Mouse (Mus musculus): ENCODE data around the gene Hdac9. TPM values are rescaled to one million over a fixed set of nuclear protein-coding genes. Genes with fewer than 3 reads are reported as not detected.

Hdac9 gene
- total and polyA plus RNA-seq, 3 experiments, result 0.03 to 0.19 TPM; not detected in 1

DNA sequence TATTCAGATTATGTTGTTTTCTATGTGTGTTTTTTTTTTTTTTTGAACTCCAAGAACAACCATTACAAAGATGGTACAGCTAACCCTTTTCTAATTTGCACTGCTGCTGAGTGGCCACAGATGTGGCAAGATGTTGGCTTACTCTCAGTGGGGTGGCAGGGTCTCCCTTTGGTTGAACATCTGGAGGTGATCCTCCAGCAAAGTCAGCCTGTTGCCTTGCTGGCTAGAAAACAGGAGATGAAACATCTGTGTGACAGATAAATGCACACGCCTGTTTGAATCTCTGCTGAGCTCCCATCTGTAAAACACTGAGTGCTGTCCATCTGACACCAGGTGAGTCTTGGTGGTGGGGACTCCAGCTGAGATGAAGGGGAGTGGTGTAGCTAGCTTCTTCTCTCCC lies 537.2 kb downstream of the Hdac9 start:
- no peaks in the 10 kb centered on the region for H3K4me1 ChIP-seq (ENCODE audit: control insufficient read depth in 1 of 2, insufficient read depth in 2 of 2, low read length in 2 of 2)
- H3K79me2 ChIP-seq (ENCODE audit: control insufficient read depth, insufficient read depth, low read length, poor library complexity), result no peaks in the 10 kb centered on the region
- H3K9ac ChIP-seq (ENCODE audit: control insufficient read depth, low read depth, low read length, poor library complexity, severe bottlenecking), result no peak overlapping the region
- H3K4me3 ChIP-seq (ENCODE audit: control insufficient read depth in 1 of 2, insufficient read depth in 1 of 2, low read depth in 2 of 2, low read length in 2 of 2), result no peak overlapping the region
- no peak overlapping the region for H3K27ac ChIP-seq (ENCODE audit: control insufficient read depth, low read depth, low read length)
- H3K9me3 ChIP-seq (replicated peaks; ENCODE audit: insufficient read depth, low read length), result no peaks in the 10 kb centered on the region
- no peak for DNase-seq (ENCODE audit: low read depth, low spot score)
- no peak for TF ChIP-seq NELFE (IDR thresholded peaks at IDR 0.05; ENCODE audit: low read depth, low read length)
- no peak for TF ChIP-seq ZNF384 (IDR thresholded peaks at IDR 0.05; ENCODE audit: low read depth, low read length)
- TF ChIP-seq USF2 (IDR thresholded peaks at IDR 0.05; ENCODE audit: borderline replicate concordance in 1 of 2, insufficient read depth in 1 of 2, low read depth in 1 of 2, low read length in 2 of 2), result no peak
- TF ChIP-seq POLR2A (IDR thresholded peaks at IDR 0.05; ENCODE audit: control insufficient read depth in 1 of 2, insufficient read depth in 1 of 2, low read depth in 1 of 2, low read length in 2 of 2, poor library complexity in 1 of 2), result no peak
- TF ChIP-seq MAFK (IDR thresholded peaks at IDR 0.05; ENCODE audit: borderline replicate concordance, low read depth, low read length), result no peak
- TF ChIP-seq E2F4 (IDR thresholded peaks at IDR 0.05; ENCODE audit: borderline replicate concordance, low read depth, low read length), result no peak
- TF ChIP-seq ELF1 (IDR thresholded peaks at IDR 0.05; ENCODE audit: low read depth, low read length), result no peak
- TF ChIP-seq ETS1 (IDR thresholded peaks at IDR 0.05; ENCODE audit: low read depth, low read length), result no peak
- TF ChIP-seq BHLHE40 (IDR thresholded peaks at IDR 0.05; ENCODE audit: borderline replicate concordance, low read depth, low read length), result no peak
- TF ChIP-seq GATA1 (IDR thresholded peaks at IDR 0.05; ENCODE audit: low read depth, low read length), result no peak
- TF ChIP-seq POLR2AphosphoS5 (IDR thresholded peaks at IDR 0.05; ENCODE audit: borderline replicate concordance, low read depth, low read length), result no peak
- no peak for TF ChIP-seq HCFC1 (IDR thresholded peaks at IDR 0.05; ENCODE audit: low read depth, low read length)
- no peak for TF ChIP-seq ZMIZ1 (IDR thresholded peaks at IDR 0.05; ENCODE audit: low read depth, low read length)
- TF ChIP-seq TAL1 (IDR thresholded peaks at IDR 0.05; ENCODE audit: low read length), result no peak
- no peak for TF ChIP-seq ZC3H11A (IDR thresholded peaks at IDR 0.05; ENCODE audit: low read depth, low read length)
- TF ChIP-seq USF1 (IDR thresholded peaks at IDR 0.05; ENCODE audit: low read depth, low read length), result no peak
- TF ChIP-seq CTCF (IDR thresholded peaks at IDR 0.05 in 2 of 3, conservative IDR thresholded peaks at IDR 0.05 in 1 of 3; ENCODE audit: control insufficient read depth in 1 of 3, insufficient read depth in 1 of 3, low read depth in 2 of 3, low read length in 3 of 3, poor library complexity in 1 of 3, severe bottlenecking in 1 of 3), result no peak
- no peak for TF ChIP-seq JUND (IDR thresholded peaks at IDR 0.05; ENCODE audit: low read depth, low read length)
- no peaks in the 10 kb centered on the region for H3K27me3 ChIP-seq (ENCODE audit: control insufficient read depth in 1 of 2, insufficient read depth in 2 of 2, low read length in 2 of 2)
- no peaks in the 10 kb centered on the region for H3K36me3 ChIP-seq (ENCODE audit: control insufficient read depth in 1 of 2, insufficient read depth in 2 of 2, low read length in 2 of 2)

DNA sequence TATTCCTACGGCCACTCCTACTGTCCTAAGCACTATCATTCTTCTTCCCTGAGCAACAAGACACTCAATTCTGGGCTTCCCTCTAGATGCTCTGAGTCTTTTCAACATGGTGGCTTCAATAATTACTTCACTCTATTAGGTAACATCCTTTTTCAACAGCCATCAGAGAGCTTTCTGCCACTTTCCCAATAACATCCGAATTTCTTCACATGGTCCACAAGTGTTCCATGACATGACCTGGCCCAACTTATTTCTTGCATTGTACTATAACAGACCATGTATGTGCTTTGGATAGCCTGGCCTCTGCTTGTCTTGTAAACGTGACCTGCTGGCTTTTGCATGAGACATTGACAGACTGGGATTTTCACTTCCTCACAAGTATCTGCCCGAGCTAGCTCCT lies 538.3 kb downstream of the Hdac9 start:
- Histone ChIP-seq H3K36me3 (ENCODE audit: control insufficient read depth in 1 of 2, insufficient read depth in 2 of 2, low read length in 2 of 2) (no peaks in the 10 kb centered on the region), H3K9me3 (replicated peaks; ENCODE audit: insufficient read depth, low read length) (no peaks in the 10 kb centered on the region), H3K27me3 (ENCODE audit: control insufficient read depth in 1 of 2, insufficient read depth in 2 of 2, low read length in 2 of 2) (no peaks in the 10 kb centered on the region), H3K4me1 (ENCODE audit: control insufficient read depth in 1 of 2, insufficient read depth in 2 of 2, low read length in 2 of 2) (no peaks in the 10 kb centered on the region), H3K4me3 (ENCODE audit: control insufficient read depth in 1 of 2, insufficient read depth in 1 of 2, low read depth in 2 of 2, low read length in 2 of 2) (no peak overlapping the region), H3K27ac (ENCODE audit: control insufficient read depth, low read depth, low read length) (no peak overlapping the region), H3K79me2 (ENCODE audit: control insufficient read depth, insufficient read depth, low read length, poor library complexity) (no peaks in the 10 kb centered on the region), H3K9ac (ENCODE audit: control insufficient read depth, low read depth, low read length, poor library complexity, severe bottlenecking) (no peak overlapping the region)
- DNase-seq (ENCODE audit: low read depth, low spot score), result no peak
- TF ChIP-seq ELF1 (IDR thresholded peaks at IDR 0.05; ENCODE audit: low read depth, low read length) (no peak), MXI1 (IDR thresholded peaks at IDR 0.05; ENCODE audit: low read depth, low read length) (no peak), TAL1 (IDR thresholded peaks at IDR 0.05; ENCODE audit: low read length) (no peak), USF1 (IDR thresholded peaks at IDR 0.05; ENCODE audit: low read depth, low read length) (no peak), ZKSCAN1 (IDR thresholded peaks at IDR 0.05; ENCODE audit: low read depth, low read length) (no peak), POLR2AphosphoS5 (IDR thresholded peaks at IDR 0.05; ENCODE audit: borderline replicate concordance, low read depth, low read length) (no peak), JUND (IDR thresholded peaks at IDR 0.05; ENCODE audit: low read depth, low read length) (no peak), E2F4 (IDR thresholded peaks at IDR 0.05; ENCODE audit: borderline replicate concordance, low read depth, low read length) (no peak), NELFE (IDR thresholded peaks at IDR 0.05; ENCODE audit: low read depth, low read length) (no peak), MEF2A (IDR thresholded peaks at IDR 0.05; ENCODE audit: extremely low read depth, insufficient replicate concordance, low read depth, low read length, poor library complexity, severe bottlenecking) (no peak), ETS1 (IDR thresholded peaks at IDR 0.05; ENCODE audit: low read depth, low read length) (no peak), ZMIZ1 (IDR thresholded peaks at IDR 0.05; ENCODE audit: low read depth, low read length) (no peak), UBTF (IDR thresholded peaks at IDR 0.05; ENCODE audit: borderline replicate concordance, insufficient read depth, low read depth, low read length) (no peak), ZNF384 (IDR thresholded peaks at IDR 0.05; ENCODE audit: low read depth, low read length) (no peak), EP300 (IDR thresholded peaks at IDR 0.05; ENCODE audit: low read depth in 1 of 2, low read length in 2 of 2) (no peak), MYB (IDR thresholded peaks at IDR 0.05; ENCODE audit: low read depth, low read length) (no peak), KAT2A (conservative IDR thresholded peaks at IDR 0.05; ENCODE audit: low read depth, low read length) (no peak)
